Mouse (Mus musculus): Measurements from ENCODE around the gene Mad1l1. TPM values are rescaled to one million over a fixed set of nuclear protein-coding genes. Genes with fewer than 3 reads are reported as not detected.

Gene Mad1l1
- polyA plus RNA-seq, 1 experiment, result 19.7 TPM

- no peak for DNase-seq (ENCODE audit: low read depth, low spot score)
- WGBS, result 90% methylated on average over 6 of the region's 6 CpGs
Observed at GRCm38 (mm10) chr5:140037587-140038233, 283.6 kb downstream of the Mad1l1 start.

DNA sequence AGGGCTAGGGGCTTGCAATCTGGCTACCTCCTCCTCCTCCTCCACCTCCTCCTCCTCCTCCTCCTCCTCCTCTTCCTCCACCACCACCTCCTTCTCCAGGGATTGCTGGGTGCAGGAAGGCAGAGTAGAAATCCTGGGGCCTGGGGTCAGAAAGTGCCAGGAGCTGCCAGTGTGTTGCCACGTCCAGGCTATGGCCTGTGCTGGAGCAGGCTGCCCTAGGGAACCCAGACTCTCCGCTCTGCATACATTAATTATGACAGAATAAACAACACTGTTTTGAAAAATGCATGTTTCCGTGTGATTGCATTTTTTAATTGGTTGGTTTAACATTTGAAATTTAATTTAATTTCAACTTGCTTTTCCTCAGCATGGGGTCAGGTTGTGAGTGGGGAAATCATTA, 285.7 kb downstream of the Mad1l1 start:
- 86% methylated on average over 3 of the region's 3 CpGs for whole genome bisulfite sequencing

GRCm38 (mm10) chr5:140035025-140035330, 286.4 kb downstream of the Mad1l1 start:
- DNase-seq (ENCODE audit: low read depth, low spot score), result no peak
- 9% methylated on average over 1 of the region's 1 CpGs for WGBS

More for the DNA sequence above, 285.7 kb downstream of the Mad1l1 start:
- DNase-seq (ENCODE audit: low read depth, low spot score), result no peak

GRCm38 (mm10) chr5:140034300-140035024, 286.9 kb downstream of the Mad1l1 start:
- no peak for DNase-seq (ENCODE audit: low read depth, low spot score)
- 40% methylated on average over 5 of the region's 5 CpGs for WGBS

- WGBS, result 95% methylated on average over 4 of the region's 4 CpGs
Observed at GRCm38 (mm10) chr5:140026366-140026765, 295.0 kb downstream of the Mad1l1 start.

DNA sequence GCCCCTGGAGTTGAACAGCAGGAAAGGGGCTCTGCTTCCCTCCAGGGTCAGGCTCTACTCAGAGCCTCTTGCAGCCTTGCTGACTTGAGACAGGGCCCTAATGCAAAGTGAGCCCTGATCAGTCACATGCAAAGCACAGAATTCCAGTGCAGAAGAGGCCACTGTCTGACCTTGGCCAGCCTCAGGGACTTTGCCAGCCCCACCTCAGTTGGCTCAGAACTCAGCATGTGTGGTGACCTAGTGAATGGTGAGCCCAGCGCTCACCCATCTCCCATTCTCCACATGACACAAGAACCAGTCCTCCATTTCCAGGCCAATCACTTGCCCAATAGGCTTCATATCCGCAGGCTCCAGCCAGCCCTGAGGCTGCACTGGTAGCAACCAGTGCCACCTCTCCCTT, 296.1 kb downstream of the Mad1l1 start:
- whole genome bisulfite sequencing, result 97% methylated on average over 2 of the region's 2 CpGs
- no peak for DNase-seq (ENCODE audit: low read depth, low spot score)

More at GRCm38 (mm10) chr5:140026366-140026765, 295.0 kb downstream of the Mad1l1 start:
- no peak for DNase-seq (ENCODE audit: low read depth, low spot score)

DNA sequence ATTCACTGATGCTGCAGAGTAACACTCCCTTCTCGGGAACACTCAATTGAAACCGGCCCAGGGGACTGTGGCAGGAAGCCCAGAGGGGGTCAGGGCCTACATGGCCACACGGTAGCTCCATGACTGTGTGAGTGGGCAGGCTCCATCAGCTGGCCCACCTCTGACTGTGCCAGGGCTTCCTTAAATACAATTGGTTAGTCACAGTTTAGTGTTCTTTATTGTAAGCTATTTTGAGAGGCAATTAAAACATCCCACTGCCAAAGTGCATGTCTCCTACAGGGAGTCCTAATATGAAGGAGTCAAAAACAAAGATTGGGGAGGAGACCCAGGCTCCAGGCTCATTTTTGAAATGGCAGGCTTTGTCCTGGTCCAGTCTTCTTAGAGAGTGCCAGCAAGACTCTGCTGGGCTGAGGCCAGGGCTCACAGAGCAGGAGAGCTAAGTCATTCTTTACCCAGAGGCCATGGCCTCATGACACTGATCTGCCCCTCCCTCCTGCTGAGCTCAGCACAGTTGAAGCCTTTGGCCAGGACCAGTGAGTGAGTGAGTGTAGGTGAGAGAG, 297.3 kb downstream of the Mad1l1 start:
- WGBS, result 69% methylated on average over 3 of the region's 3 CpGs
- no peak for DNase-seq (ENCODE audit: low read depth, low spot score)

GRCm38 (mm10) chr5:140022861-140023260, 298.5 kb downstream of the Mad1l1 start:
- no peak for DNase-seq (ENCODE audit: low read depth, low spot score)
- 92% methylated on average over 6 of the region's 6 CpGs for WGBS

GRCm38 (mm10) chr5:140021755-140022154, 299.6 kb downstream of the Mad1l1 start:
- WGBS, result 87% methylated on average over 10 of the region's 10 CpGs
- DNase-seq (ENCODE audit: low read depth, low spot score), result no peak

DNA sequence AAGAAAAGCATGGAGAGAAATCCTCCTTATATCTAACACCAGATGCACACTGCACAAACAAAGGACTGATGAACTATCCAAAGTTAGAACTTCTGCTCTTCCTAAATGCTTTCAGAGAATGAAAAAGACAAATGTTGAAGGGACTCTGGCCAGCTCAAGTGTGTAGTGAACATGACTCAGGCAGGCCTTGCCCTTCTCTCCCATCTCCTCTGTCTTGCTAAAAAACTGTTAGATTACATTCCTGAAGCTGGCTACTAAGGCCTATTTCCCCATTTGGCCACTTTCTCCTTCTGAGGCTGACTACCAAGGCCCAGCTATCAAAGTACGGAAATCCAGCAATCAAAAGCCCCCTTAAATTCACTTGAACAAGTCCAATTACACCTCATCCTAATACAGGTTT, 301.7 kb downstream of the Mad1l1 start:
- WGBS, result 100% methylated on average over 1 of the region's 1 CpGs
- no peak for DNase-seq (ENCODE audit: low read depth, low spot score)

DNA sequence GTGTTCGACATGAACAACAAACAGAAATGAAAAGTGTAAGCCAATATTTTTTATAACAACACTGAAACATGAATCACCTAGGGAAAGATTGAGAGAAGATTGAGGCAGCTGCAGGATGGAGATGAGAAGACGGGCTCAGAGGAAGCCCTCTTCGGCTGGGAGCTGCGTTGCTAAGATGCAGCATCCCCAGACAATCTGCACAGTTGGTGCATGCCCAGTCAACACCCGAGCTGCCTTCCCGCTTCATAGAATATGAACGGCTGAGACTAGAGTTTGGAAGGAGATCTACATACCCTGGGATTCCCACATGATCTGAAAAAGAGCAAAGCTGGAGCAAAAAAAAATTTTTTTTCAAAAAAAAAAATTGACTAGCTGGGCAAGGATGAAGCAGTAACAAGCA, 302.6 kb downstream of the Mad1l1 start:
- 94% methylated on average over 7 of the region's 7 CpGs for WGBS
- DNase-seq (ENCODE audit: low read depth, low spot score), result no peak

GRCm38 (mm10) chr5:140016896-140017295, 304.5 kb downstream of the Mad1l1 start:
- WGBS, result 100% methylated on average over 1 of the region's 1 CpGs
- DNase-seq (ENCODE audit: low read depth, low spot score), result no peak

GRCm38 (mm10) chr5:140013652-140014051, 307.7 kb downstream of the Mad1l1 start:
- WGBS, result 77% methylated on average over 5 of the region's 5 CpGs
- no peak for DNase-seq (ENCODE audit: low read depth, low spot score)

DNA sequence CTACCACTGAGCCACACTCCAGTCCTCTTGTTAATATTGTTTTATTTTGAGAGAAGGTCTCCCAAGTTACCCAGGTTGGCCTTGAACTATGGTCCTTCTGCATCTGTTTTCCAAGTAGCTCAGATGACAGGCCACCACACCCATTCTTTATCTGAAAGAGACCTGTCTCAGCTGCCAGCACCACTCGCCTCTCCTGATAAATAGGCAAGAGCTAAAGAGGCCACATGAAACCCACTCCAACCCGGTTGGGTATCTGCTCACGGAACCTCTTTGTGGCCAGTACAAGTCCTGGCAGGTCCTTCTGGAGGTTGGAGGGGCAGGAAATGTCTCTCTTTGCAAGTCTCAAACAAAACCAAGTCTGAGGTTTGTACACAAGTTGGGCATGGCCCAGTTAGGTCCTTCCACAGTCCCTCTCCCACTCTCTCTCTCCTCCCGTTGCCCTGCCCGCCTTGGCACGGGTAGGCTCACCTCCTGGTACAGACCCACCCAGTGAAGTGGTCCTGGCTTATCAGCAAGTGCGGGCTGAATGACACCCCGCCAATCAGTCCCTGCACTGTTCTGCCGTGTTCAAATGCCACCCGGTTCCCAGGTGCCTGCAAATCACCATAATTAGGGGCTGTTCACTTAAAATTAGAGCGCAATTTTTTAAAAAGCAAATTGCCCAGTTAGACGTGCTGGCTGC, 308.9 kb downstream of the Mad1l1 start:
- WGBS, result 63% methylated on average over 12 of the region's 12 CpGs
- no peak for DNase-seq (ENCODE audit: low read depth, low spot score)

DNA sequence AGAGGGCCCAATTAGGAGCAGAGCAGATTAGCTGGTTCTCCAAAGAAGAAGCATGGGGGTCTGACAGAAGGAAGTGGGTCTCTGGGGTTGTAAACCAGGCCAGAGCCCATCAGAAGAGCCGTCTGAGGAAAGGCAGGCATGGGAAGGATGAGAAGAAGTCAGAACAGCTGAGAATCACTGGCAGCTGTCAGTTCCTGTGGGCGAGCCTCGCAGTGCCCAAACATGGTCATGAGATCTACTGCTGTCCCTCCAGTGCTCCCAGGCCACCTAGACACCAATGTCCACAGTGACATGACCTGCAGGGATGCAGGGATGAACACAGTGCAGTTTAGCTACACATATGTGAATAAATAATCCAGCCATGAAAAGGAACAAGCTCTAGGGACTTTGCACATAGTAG, 310.9 kb downstream of the Mad1l1 start:
- WGBS, result 85% methylated on average over 3 of the region's 3 CpGs
- no peak for DNase-seq (ENCODE audit: low read depth, low spot score)

DNA sequence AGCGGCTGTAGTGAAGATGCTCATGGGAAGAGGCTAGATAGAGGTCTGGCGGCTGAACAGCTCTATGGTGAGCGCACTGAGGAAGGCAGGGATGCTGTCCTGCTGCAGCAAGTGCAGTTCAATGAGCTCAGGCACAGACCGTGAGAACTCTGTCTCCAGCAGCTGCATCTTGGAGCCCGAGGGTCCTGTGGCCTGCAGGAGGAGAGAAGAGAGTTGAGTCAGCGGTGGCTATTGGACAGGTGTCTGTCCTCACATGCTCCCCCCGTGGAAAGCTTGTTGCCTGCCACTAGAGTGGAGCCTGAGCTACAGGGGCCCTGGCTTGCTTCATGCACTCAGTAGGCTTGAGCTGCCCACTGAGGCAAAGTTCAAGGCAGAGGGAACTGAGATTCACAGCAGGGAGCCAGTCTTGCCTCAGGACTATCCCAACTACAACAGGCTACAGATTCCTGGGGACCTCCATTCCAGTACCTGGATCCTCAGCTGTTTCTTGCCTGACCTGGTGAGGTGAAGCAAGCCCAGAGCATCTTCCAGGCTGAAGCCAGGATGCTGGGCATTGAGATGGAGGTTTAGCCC, 312.2 kb downstream of the Mad1l1 start:
- 83% methylated on average over 7 of the region's 7 CpGs for WGBS
- no peak for DNase-seq (ENCODE audit: low read depth, low spot score)

DNA sequence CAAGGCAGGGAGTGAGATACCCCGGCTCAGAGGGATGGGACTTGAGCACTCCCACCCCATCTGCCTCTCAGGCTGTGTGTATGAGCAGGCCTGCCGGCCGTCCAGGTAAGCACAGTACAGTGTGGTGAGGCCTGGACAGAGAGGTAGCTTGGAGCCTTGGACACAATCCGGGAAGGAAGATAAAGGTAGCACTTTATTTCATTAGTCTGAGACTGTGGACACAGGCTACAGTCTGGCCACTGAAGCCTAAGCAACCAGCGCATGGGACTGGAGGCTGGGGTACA, 312.9 kb downstream of the Mad1l1 start:
- no peak for DNase-seq (ENCODE audit: low read depth, low spot score)
- WGBS, result 92% methylated on average over 5 of the region's 5 CpGs

- no peak for DNase-seq (ENCODE audit: low read depth, low spot score)
- 71% methylated on average over 9 of the region's 9 CpGs for WGBS
Observed at GRCm38 (mm10) chr5:140007656-140008522, 313.5 kb downstream of the Mad1l1 start.

DNA sequence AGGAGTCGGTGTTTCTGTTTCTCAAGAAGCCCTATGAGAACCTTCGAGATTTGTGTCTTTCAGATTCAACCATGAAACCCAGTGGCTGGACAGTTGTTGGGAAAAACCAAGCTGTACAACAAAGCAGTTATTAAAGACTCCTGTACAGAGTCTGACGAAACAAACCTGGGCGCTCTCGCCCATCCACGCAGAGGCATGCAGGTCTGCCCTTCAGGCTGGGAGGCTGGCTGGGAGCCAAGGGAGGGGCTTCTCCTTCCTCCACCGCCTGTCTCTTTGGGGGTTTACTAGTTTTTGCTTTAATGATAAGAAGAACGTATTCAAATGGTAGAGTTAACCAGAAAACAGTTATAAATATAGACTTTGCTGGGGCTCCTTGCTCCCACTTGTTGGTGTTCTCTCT, 314.5 kb downstream of the Mad1l1 start:
- no peak for DNase-seq (ENCODE audit: low read depth, low spot score)
- 72% methylated on average over 8 of the region's 8 CpGs for WGBS

DNA sequence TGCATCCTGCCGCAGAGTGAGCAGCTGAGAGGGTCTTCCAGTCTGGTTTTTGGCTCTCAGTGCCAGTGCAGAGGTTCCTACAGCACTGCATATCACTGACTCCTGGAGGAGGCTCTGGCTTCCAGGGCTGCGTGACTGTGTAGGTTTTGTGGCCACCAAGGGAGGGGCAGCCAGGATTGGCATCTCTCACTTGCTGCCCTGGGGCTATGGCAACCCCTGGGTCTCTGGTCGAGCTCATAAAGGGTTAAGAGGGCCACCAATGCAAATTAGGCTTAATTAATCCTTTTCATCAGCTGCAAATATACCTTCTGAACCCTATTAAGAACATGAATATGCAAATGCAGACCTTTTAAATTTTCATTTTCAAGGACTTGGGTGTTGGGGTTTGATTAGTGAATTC, 318.8 kb downstream of the Mad1l1 start:
- no peak for DNase-seq (ENCODE audit: low read depth, low spot score)
- 59% methylated on average over 3 of the region's 3 CpGs for WGBS

Measured in large intestine, adult 2 months (tissue).